Mouse (Mus musculus): ENCODE results near the gene Spn.
"Not testable (repeated sequence)": the region's sequence is repeated elsewhere in the genome, so short reads cannot be mapped to it uniquely, and the experiment has no call there.

The Spn gene
- long read RNA-seq, experiment 1 = 0 reads
- long read RNA-seq, experiment 2 = 0 reads

GRCm38 (mm10) chr7:127137262-127138017 is at the start of gene Spn:
TSS of gene Spn (minus strand) at chr7:127137823.
- intact Hi-C loops (cut with DNase I) = no loop called here

- intact Hi-C loops (cut with DNase I) = no loop called here
Observed at GRCm38 (mm10) chr7:127187351-127187750, 49.7 kb upstream of the Spn start.

GRCm38 (mm10) chr7:127185601-127186000 is 48.0 kb upstream of the Spn start:
- intact Hi-C loops (cut with DNase I) = no loop called here

GRCm38 (mm10) chr7:127184720-127185119 is 47.1 kb upstream of the Spn start:
- intact Hi-C loops (cut with DNase I) = no loop called here

GRCm38 (mm10) chr7:127183828-127184227 is 46.2 kb upstream of the Spn start:
- intact Hi-C loops (cut with DNase I) = no loop called here

- intact Hi-C loops (cut with DNase I) = no loop called here
Observed at GRCm38 (mm10) chr7:127183345-127183744, 45.7 kb upstream of the Spn start.

- intact Hi-C loops (cut with DNase I) = not testable (repeated sequence)
Observed at GRCm38 (mm10) chr7:127181724-127182123, 44.1 kb upstream of the Spn start.

- intact Hi-C loops (cut with DNase I) = no loop called here
Observed at GRCm38 (mm10) chr7:127180783-127181182, 43.2 kb upstream of the Spn start.

- intact Hi-C loops (cut with DNase I) = loop anchor here (5.0 kb wide), 2 partner anchors 45 to 60 kb away; no protein-coding TSS in a partner anchor
Observed at GRCm38 (mm10) chr7:127176937-127177336, 39.3 kb upstream of the Spn start.

GRCm38 (mm10) chr7:127166501-127166900 is 28.9 kb upstream of the Spn start:
- intact Hi-C loops (cut with DNase I) = no loop called here

GRCm38 (mm10) chr7:127165607-127166493 is 28.2 kb upstream of the Spn start:
- intact Hi-C loops (cut with DNase I) = no loop called here

GRCm38 (mm10) chr7:127164002-127164401 is 26.4 kb upstream of the Spn start:
- intact Hi-C loops (cut with DNase I) = no loop called here

GRCm38 (mm10) chr7:127162546-127162945 is 24.9 kb upstream of the Spn start:
- intact Hi-C loops (cut with DNase I) = no loop called here

GRCm38 (mm10) chr7:127157548-127157947 is 19.9 kb upstream of the Spn start:
- intact Hi-C loops (cut with DNase I) = no loop called here

GRCm38 (mm10) chr7:127153477-127153876 is 15.9 kb upstream of the Spn start:
- intact Hi-C loops (cut with DNase I) = no loop called here

- intact Hi-C loops (cut with DNase I) = no loop called here
Observed at GRCm38 (mm10) chr7:127152464-127152863, 14.8 kb upstream of the Spn start.

- intact Hi-C loops (cut with DNase I) = no loop called here
Observed at GRCm38 (mm10) chr7:127147901-127148300, 10.3 kb upstream of the Spn start.

GRCm38 (mm10) chr7:127146267-127146603 is 8.6 kb upstream of the Spn start:
- intact Hi-C loops (cut with DNase I) = no loop called here

GRCm38 (mm10) chr7:127145387-127146266 is 8.0 kb upstream of the Spn start:
- intact Hi-C loops (cut with DNase I) = no loop called here

GRCm38 (mm10) chr7:127144412-127144811 is 6.8 kb upstream of the Spn start:
- intact Hi-C loops (cut with DNase I) = no loop called here

GRCm38 (mm10) chr7:127142666-127143065 is 5.0 kb upstream of the Spn start:
- intact Hi-C loops (cut with DNase I) = no loop called here
